Mouse (Mus musculus): ENCODE data around the gene Adora2b. TPM values are rescaled to one million over a fixed set of nuclear protein-coding genes. Genes with fewer than 3 reads are reported as not detected.

Adora2b gene
- polyA plus RNA-seq, 1 experiment = 7.5 TPM

DNA sequence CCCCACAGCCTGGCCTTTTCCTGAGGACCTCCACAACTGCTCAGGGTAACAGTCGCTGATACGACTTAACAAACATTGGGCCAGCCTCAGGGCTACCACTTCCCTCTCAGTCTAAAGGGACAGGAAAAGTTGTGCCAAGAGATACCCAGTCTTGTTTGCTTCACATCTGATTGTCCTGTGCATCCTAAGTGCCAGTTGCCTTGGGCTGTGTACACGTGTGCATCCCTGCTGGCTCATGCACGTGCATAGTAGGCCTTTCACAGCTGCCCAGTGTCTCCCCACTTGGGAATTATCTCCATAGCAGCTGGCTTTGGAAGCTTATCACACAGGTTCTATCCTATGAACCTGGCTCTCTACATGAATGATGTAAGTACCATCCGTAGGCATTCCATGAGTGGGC is 25.4 kb upstream of the Adora2b start:
- H3K4me1 ChIP-seq (ENCODE audit: control insufficient read depth, insufficient read depth, low read length) = peaks cover 14% of the 10 kb centered on the region; the same call in 1 of the 2 replicates
- H3K4me3 ChIP-seq (ENCODE audit: insufficient read depth, low read length) = no peak overlapping the region
- H3K27ac ChIP-seq (ENCODE audit: insufficient read depth, low read length) = 0 out of 2 replicates have a peak overlapping the region, but pooled peaks have one; percentile 12
- no peak for TF ChIP-seq POLR2A (IDR thresholded peaks at IDR 0.05; ENCODE audit: low read depth, low read length)
- TF ChIP-seq CTCF (IDR thresholded peaks at IDR 0.05; ENCODE audit: borderline replicate concordance, insufficient read depth, low read length) = no peak

DNA sequence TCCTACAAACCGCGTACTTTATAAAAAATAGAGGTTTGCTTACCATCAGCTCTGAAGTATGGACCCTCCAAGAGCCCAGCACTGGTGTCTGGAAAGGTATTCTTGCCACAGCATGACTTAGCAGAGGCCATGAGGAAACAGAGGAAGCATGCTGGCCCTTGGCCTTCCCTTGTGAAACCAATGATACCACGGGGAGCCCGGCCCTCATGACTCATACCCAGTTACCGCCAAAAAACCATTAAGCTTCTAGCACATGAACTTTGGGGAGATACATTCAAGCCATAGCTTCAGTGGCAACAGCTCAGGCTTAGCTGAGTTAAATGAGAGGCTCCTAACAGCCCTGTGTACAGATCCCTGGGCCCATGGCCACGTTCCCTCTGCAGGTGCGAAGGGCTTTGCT is 24.8 kb upstream of the Adora2b start:
- H3K4me1 ChIP-seq (ENCODE audit: control insufficient read depth, insufficient read depth, low read length) = peaks cover 14% of the 10 kb centered on the region; the same call in 1 of the 2 replicates
- no peak for TF ChIP-seq POLR2A (IDR thresholded peaks at IDR 0.05; ENCODE audit: low read depth, low read length)
- TF ChIP-seq CTCF (IDR thresholded peaks at IDR 0.05; ENCODE audit: borderline replicate concordance, insufficient read depth, low read length) = no peak
- H3K4me3 ChIP-seq (ENCODE audit: insufficient read depth, low read length) = no peak overlapping the region
- peak overlapping the region; percentile 20; the same call in 1 of the 2 replicates for H3K27ac ChIP-seq (ENCODE audit: insufficient read depth, low read length)

GRCm38 (mm10) chr11:62224797-62225196 is 24.0 kb upstream of the Adora2b start:
- H3K4me1 ChIP-seq (ENCODE audit: control insufficient read depth, insufficient read depth, low read length) = peaks cover 14% of the 10 kb centered on the region; the same call in 1 of the 2 replicates
- H3K4me3 ChIP-seq (ENCODE audit: insufficient read depth, low read length) = no peak overlapping the region
- H3K27ac ChIP-seq (ENCODE audit: insufficient read depth, low read length) = no peak overlapping the region
- TF ChIP-seq CTCF (IDR thresholded peaks at IDR 0.05; ENCODE audit: borderline replicate concordance, insufficient read depth, low read length) = no peak

GRCm38 (mm10) chr11:62240631-62241261 is 8.0 kb upstream of the Adora2b start:
- Histone ChIP-seq H3K4me1 (ENCODE audit: control insufficient read depth, insufficient read depth, low read length) (0 out of 2 replicates have a peak, but pooled peaks cover 2% of the 10 kb centered on the region), H3K4me3 (ENCODE audit: insufficient read depth, low read length) (no peak overlapping the region), H3K27ac (ENCODE audit: insufficient read depth, low read length) (no peak overlapping the region)
- TF ChIP-seq POLR2A (IDR thresholded peaks at IDR 0.05; ENCODE audit: low read depth, low read length) (no peak), CTCF (IDR thresholded peaks at IDR 0.05; ENCODE audit: borderline replicate concordance, insufficient read depth, low read length) (no peak)

GRCm38 (mm10) chr11:62243871-62244270 is 4.9 kb upstream of the Adora2b start:
- Histone ChIP-seq H3K27ac (ENCODE audit: insufficient read depth, low read length) (no peak overlapping the region), H3K4me3 (ENCODE audit: insufficient read depth, low read length) (no peak overlapping the region), H3K4me1 (ENCODE audit: control insufficient read depth, insufficient read depth, low read length) (no peaks in the 10 kb centered on the region)
- TF ChIP-seq POLR2A (IDR thresholded peaks at IDR 0.05; ENCODE audit: low read depth, low read length) = no peak
- TF ChIP-seq CTCF (IDR thresholded peaks at IDR 0.05; ENCODE audit: borderline replicate concordance, insufficient read depth, low read length) = no peak

DNA sequence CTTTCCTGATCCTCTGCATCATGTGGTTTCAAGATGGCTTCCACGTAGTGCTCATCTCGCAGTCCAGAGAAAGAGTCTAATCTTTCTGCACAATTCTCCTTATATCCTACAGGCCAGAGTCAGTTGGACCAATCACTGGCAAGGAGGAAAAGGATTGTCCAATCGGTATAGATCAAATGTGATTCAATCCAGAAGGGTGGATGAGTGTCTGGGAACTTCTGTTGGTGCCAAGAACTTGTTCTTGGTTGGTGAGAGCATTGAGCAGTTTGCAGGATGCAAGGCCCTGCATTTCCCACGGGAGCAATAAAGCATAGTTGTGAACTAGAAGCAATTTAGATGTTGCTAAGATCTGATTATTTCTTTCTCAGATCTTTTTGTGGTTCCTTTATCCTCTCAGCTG is 4.3 kb upstream of the Adora2b start:
- TF ChIP-seq CTCF (IDR thresholded peaks at IDR 0.05; ENCODE audit: borderline replicate concordance, insufficient read depth, low read length) (no peak), POLR2A (IDR thresholded peaks at IDR 0.05; ENCODE audit: low read depth, low read length) (no peak)
- Histone ChIP-seq H3K4me1 (ENCODE audit: control insufficient read depth, insufficient read depth, low read length) (no peaks in the 10 kb centered on the region), H3K4me3 (ENCODE audit: insufficient read depth, low read length) (no peak overlapping the region), H3K27ac (ENCODE audit: insufficient read depth, low read length) (no peak overlapping the region)

DNA sequence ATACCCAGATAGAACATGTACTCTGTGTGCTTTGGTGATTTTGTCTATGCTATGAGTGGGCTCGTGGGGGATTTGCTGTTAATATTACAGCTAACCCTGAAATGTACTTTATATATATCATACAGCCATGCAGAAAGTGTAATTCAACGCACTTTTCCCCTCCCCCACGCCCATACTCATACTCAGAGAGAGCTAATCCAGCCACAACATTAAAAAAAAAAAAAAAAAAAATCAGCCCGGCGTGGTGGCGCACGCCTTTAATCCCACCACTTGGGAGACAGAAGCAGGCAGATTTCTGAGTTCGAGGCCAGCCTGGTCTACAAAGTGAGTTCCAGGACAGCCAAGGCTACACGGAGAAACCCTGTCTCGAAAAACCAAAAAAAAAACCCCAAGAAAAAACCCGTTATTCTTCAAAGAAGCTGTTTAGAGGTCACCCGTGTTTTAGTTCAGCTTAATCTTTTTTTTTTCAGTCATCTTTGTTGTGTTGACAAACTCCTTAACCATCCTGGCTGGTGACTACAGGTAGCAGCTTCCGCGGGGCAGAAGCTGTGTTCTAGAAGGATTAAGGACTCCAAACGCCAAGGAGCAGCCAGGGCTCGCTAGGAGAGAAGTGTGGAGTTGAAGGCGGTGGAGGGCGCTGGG is 904 bp upstream of the Adora2b start:
- peak overlapping the region; percentile 85 for H3K4me3 ChIP-seq (ENCODE audit: insufficient read depth, low read length)
- H3K27ac ChIP-seq (ENCODE audit: insufficient read depth, low read length) = no peak overlapping the region
- H3K4me1 ChIP-seq (ENCODE audit: control insufficient read depth, insufficient read depth, low read length) = peaks cover 8% of the 10 kb centered on the region; the same call in 1 of the 2 replicates
- TF ChIP-seq POLR2A (IDR thresholded peaks at IDR 0.05; ENCODE audit: low read depth, low read length) (no peak), CTCF (IDR thresholded peaks at IDR 0.05; ENCODE audit: borderline replicate concordance, insufficient read depth, low read length) (no peak)

- Histone ChIP-seq H3K4me3 (ENCODE audit: insufficient read depth, low read length) (peak overlapping the region; percentile 85), H3K27ac (ENCODE audit: insufficient read depth, low read length) (peak overlapping the region; percentile 13), H3K4me1 (ENCODE audit: control insufficient read depth, insufficient read depth, low read length) (peaks cover 8% of the 10 kb centered on the region; the same call in 1 of the 2 replicates)
- TF ChIP-seq POLR2A (IDR thresholded peaks at IDR 0.05; ENCODE audit: low read depth, low read length) (no peak), CTCF (IDR thresholded peaks at IDR 0.05; ENCODE audit: borderline replicate concordance, insufficient read depth, low read length) (no peak)
Measured at GRCm38 (mm10) chr11:62249266-62250037, 668 bp downstream of the Adora2b start.

DNA sequence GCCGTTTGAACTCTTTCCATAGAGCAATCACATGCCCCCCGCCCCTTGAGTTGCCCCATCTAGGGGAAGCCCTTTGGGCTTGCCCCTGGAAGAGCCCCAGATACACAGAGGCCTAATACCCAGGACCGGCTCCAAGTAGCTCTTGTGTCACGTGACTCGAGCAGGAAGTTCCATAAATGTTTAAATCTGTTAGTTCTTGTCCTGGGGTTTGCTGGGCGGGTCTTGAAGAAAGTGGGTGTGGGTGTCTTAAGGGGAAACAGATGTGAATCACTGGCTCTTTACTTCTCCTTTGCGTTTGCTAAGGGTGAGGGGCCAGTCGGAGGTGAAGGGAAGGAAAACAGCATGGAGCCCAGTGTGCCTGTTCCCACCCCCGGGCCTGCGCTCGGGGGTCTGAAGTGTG is 2.3 kb downstream of the Adora2b start:
- Histone ChIP-seq H3K27ac (ENCODE audit: insufficient read depth, low read length) (peak overlapping the region; percentile 16), H3K4me1 (ENCODE audit: control insufficient read depth, insufficient read depth, low read length) (peaks cover 8% of the 10 kb centered on the region; the same call in 1 of the 2 replicates), H3K4me3 (ENCODE audit: insufficient read depth, low read length) (peak overlapping the region; percentile 85)
- TF ChIP-seq CTCF (IDR thresholded peaks at IDR 0.05; ENCODE audit: borderline replicate concordance, insufficient read depth, low read length) (no peak), POLR2A (IDR thresholded peaks at IDR 0.05; ENCODE audit: low read depth, low read length) (peak; percentile 56; the same call in 1 of the 2 replicates)
